In the genomic region with DNA sequence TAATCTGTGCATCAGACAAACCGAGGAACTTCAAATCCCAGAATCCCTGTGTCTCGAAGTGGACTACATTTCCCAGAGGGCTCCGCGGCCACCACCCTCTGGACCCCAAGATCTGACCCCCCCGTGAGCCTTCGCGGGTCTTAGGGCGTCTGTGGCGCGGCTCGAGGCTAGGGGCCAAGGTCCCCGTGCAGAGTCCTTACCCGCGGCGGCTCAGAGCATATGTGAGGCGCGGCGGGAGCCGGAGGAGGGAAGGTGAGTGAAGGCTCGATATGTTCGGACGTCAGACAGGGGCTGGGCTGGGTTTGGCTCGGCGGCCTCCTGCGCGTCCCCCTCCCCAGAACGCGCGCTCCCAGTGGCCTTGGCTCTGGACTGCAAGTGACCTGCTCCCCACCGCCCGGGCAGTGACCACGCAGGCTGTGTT, we compare ENCODE assay signal across 8 mouse cellular contexts. TPM values are rescaled to one million over a fixed set of nuclear protein-coding genes. Genes with fewer than 3 reads are reported as not detected.
DNase-seq lines count a peak whose midpoint lies in the region; ATAC-seq and TF ChIP-seq lines count a peak whose summit lies in the region.

Gene Zfp354a (plus strand): TSS at position 107 of the 421 bp plus-strand sequence.

- peak within 1 kb of the TSS; percentile 87 for H3K27ac ChIP-seq in layer of hippocampus, adult 2 months
- no peak within 1 kb of the TSS for H3K27ac ChIP-seq in liver, postnatal 0 days (ENCODE audit: low read depth)

- H3K9me3 ChIP-seq in liver, postnatal 0 days (ENCODE audit: low read length): no peaks in the 10 kb centered on the region

- no peak for TF ChIP-seq EP300 in liver, postnatal 0 days (IDR thresholded peaks at IDR 0.05; ENCODE audit: low read depth)

- peak within 1 kb of the TSS; percentile 62 for H3K9ac ChIP-seq in liver, postnatal 0 days (replicated peaks)

- peak; percentile 95 for ATAC-seq in frontal cortex, adult (ENCODE audit: low TSS enrichment)
- peak; percentile 85 for ATAC-seq in liver, postnatal 0 days

- TF ChIP-seq CTCF in layer of hippocampus, adult 2 months (conservative IDR thresholded peaks at IDR 0.05): no peak; the same call in 1 of the 2 replicates
- no peak for TF ChIP-seq CTCF in liver, postnatal 0 days (IDR thresholded peaks at IDR 0.05; ENCODE audit: low read depth)

- no peaks in the 10 kb centered on the region for H3K4me1 ChIP-seq in liver, postnatal 0 days (ENCODE audit: insufficient read depth)

- no peaks in the 10 kb centered on the region for H3K27me3 ChIP-seq in liver, postnatal 0 days (ENCODE audit: insufficient read depth, low read length)

- WGBS in liver, postnatal 0 days (ENCODE audit: insufficient replicate concordance): under 1% methylated on average over 25 of the region's 32 CpGs

- H3K4me3 ChIP-seq in layer of hippocampus, adult 2 months: peak within 1 kb of the TSS; percentile 90
- H3K4me3 ChIP-seq in liver, postnatal 0 days (ENCODE audit: low read depth, low read length): peak within 1 kb of the TSS; percentile 71

- peak; percentile 73 for DNase-seq in R1 (ENCODE audit: low read depth, low spot score)
- peak; percentile 79 for DNase-seq in cerebellum, adult 8-10 months
- peak; percentile 73 for DNase-seq in heart, postnatal 4 days
- DNase-seq in layer of hippocampus, adult 2 months (ENCODE audit: low spot score in 2 of 2): peak; percentile 74 to 79
- peak; percentile 72 for DNase-seq in liver, postnatal 0 days
- DNase-seq in ovary, postnatal 14 days (ENCODE audit: low spot score): peak; percentile 36
- DNase-seq in B cell, adult 2 months: no peak

- peak within 1 kb of the TSS; percentile 76 for H3K4me2 ChIP-seq in liver, postnatal 0 days (ENCODE audit: low read depth, low read length)

- H3K36me3 ChIP-seq in liver, postnatal 0 days (replicated peaks; ENCODE audit: insufficient read depth, low read length): no peaks in the 10 kb centered on the region

RNA-seq across cellular contexts. Expression of gene Zfp354a, which starts in this region (rescaled TPM):
- 1 to 10 TPM; 2.1 to 2.2 TPM for total RNA-seq in heart, postnatal 4 days (2021)
- total RNA-seq in layer of hippocampus, adult 2 months (2021): 1 to 10 TPM; 7.3 to 8.3 TPM
- polyA plus RNA-seq in liver, postnatal 0 days (2015; fragmentation: Nextera tagmentation; extraction: Ambion mirVana): 0.86 and 0.94 TPM in 2 replicates

Comparison
In these comparisons a context has a peak if more than half of its experiments do, and no peak if none do; other contexts are left out.
1. Peak in DNase-seq, ATAC-seq, H3K4me3 ChIP-seq, H3K9ac ChIP-seq and H3K4me2 ChIP-seq in liver, postnatal 0 days; RNA of the gene not detected or under 1 TPM.
2. DNase-seq: peak in R1 (single experiment), cerebellum, adult 8-10 months (single experiment), heart, postnatal 4 days (single experiment), layer of hippocampus, adult 2 months (2 of 2) and ovary, postnatal 14 days (single experiment); none in B cell, adult 2 months (0 of 2).